Mouse (Mus musculus) stomach, embryonic 14.5 days (tissue): ENCODE results near the gene Poldip2. TPM values are rescaled to one million over a fixed set of nuclear protein-coding genes. Genes with fewer than 3 reads are reported as not detected.
"Not testable (repeated sequence)": the region's sequence is repeated elsewhere in the genome, so short reads cannot be mapped to it uniquely, and the experiment has no call there.

Experiments
- ATAC-seq: fragments of 200-750 bp; cut with Nextera tagmentation; 2 replicates; pipeline ENCODE4 v1.8.0; 2017; ENCODE audit warnings: low read depth, moderate TSS enrichment; ENCODE audit not compliant: insufficient number of reproducible peaks, insufficient read depth, low FRiP score
- H3K27ac ChIP-seq: fragments of 300-500 bp; sonication (generic); 2 replicates; pipeline ENCODE4 v1.5.1; 2014; ENCODE audit warnings: mild to moderate bottlenecking, low read length, moderate library complexity, mixed read lengths
- H3K27me3 ChIP-seq: fragments of 300-500 bp; sonication (generic); 2 replicates; pipeline ENCODE4 v1.6.1; 2014; ENCODE audit warnings: low read length, control low read depth, mixed read lengths; ENCODE audit not compliant: control insufficient read depth, insufficient read depth
- H3K36me3 ChIP-seq: fragments of 300-500 bp; sonication (generic); 2 replicates; pipeline ENCODE4 v1.6.1; 2014; ENCODE audit warnings: mild to moderate bottlenecking, control low read depth, low read length, moderate library complexity, mixed read lengths; ENCODE audit not compliant: control insufficient read depth, insufficient read depth
- H3K4me1 ChIP-seq: fragments of 300-500 bp; sonication (generic); 2 replicates; pipeline ENCODE4 v1.6.1; 2014; ENCODE audit warnings: low read length, control low read depth, mixed read lengths; ENCODE audit not compliant: control insufficient read depth, insufficient read depth
- H3K4me2 ChIP-seq: fragments of 300-500 bp; sonication (generic); replicated peaks from 2 replicates; pipeline ENCODE4 v1.6.1; 2014; ENCODE audit warnings: low read depth, low read length, control low read depth
- H3K4me3 ChIP-seq: fragments of 300-500 bp; sonication (generic); 2 replicates; pipeline ENCODE4 v1.5.1; 2014; ENCODE audit warnings: low read depth, low read length, control low read depth
- H3K9ac ChIP-seq: fragments of 300-500 bp; sonication (generic); replicated peaks from 2 replicates; pipeline ENCODE4 v1.6.1; 2014; ENCODE audit warnings: low read depth, mild to moderate bottlenecking, control low read depth, low read length, moderate library complexity, mixed read lengths
- H3K9me3 ChIP-seq: fragments of 300-500 bp; sonication (generic); 2 replicates; pipeline ENCODE4 v1.6.1; 2016; ENCODE audit warnings: low read depth, low read length, control low read depth; ENCODE audit not compliant: control insufficient read depth
- WGBS: fragments of 180-500 bp; shearing (Covaris S2); extraction: QIAGEN DNeasy Blood & Tissue Kit; methylation state at CpG from one replicate; pipeline ENCODE4 v1.1.7; 2014; 5-methylcytosine and 5-hydroxymethylcytosine counted together
- polyA plus RNA-seq: library from polyadenylated mRNA; unstranded; fragments of >200 nt; fragmentation: Nextera tagmentation; extraction: Ambion mirVana; gene quantifications from 2 replicates; pipeline ENCODE4 v1.2.1, GENCODE M21; 2014

The Poldip2 gene
- polyA plus RNA-seq, 1 experiment from 2014 or later: 131 TPM

DNA sequence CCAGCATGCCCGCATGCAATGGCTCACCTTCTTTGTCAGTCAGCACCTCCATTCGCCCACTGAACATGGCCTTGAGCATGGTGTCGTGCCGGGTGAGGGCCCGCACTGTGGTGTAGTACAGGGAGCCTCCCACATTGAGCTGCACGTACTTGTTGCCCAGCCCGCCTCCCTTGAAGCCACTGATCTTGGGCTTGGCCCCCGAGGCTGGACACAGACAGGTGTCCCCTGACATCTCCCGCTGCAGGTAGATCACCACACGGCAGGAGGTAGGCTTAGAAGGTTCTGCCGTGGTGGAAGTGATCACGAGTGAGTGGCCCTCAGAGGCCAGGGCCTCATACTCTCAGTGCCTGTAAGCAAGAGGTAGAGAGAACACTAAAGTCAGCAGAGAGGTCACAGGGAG, 18.0 kb downstream of the Poldip2 start:
- no peaks in the 10 kb centered on the region for H3K9me3 ChIP-seq
- no peak for ATAC-seq
- peaks cover 51% of the 10 kb centered on the region for H3K36me3 ChIP-seq
- H3K4me1 ChIP-seq: peaks cover 6% of the 10 kb centered on the region
- no peak overlapping the region for H3K9ac ChIP-seq
- H3K4me3 ChIP-seq: no peak overlapping the region
- H3K27ac ChIP-seq: no peak overlapping the region
- no peak overlapping the region for H3K4me2 ChIP-seq
- no peaks in the 10 kb centered on the region for H3K27me3 ChIP-seq
- WGBS: 96% methylated on average over 12 of the region's 12 CpGs

DNA sequence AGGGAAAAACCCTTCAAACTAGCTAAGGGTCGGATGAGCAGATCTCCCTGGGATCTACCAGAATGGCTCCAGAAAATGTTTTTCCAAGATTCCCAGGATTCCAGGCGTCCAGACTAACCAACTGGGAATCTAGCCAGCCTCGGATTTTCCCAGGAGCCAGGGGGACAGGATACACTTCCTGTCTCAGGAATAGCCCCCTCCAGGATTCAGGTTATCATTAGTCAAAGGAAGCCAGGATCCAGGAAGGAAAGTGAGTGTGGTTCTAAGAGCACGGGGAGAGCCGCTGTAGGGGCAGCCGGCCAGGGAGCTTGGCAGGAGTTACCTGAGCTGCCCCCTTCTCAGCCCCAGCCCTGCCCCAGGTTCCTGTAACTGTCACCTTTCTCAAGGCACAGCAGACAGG, 19.1 kb downstream of the Poldip2 start:
- 65% methylated on average over 6 of the region's 6 CpGs for WGBS
- H3K36me3 ChIP-seq: peaks cover 42% of the 10 kb centered on the region
- no peak overlapping the region for H3K4me3 ChIP-seq
- H3K4me2 ChIP-seq: no peak overlapping the region
- ATAC-seq: no peak
- no peak overlapping the region for H3K9ac ChIP-seq
- no peaks in the 10 kb centered on the region for H3K9me3 ChIP-seq
- no peaks in the 10 kb centered on the region for H3K27me3 ChIP-seq
- H3K4me1 ChIP-seq: peaks cover 7% of the 10 kb centered on the region
- no peak overlapping the region; the same call in 1 of the 2 replicates for H3K27ac ChIP-seq

DNA sequence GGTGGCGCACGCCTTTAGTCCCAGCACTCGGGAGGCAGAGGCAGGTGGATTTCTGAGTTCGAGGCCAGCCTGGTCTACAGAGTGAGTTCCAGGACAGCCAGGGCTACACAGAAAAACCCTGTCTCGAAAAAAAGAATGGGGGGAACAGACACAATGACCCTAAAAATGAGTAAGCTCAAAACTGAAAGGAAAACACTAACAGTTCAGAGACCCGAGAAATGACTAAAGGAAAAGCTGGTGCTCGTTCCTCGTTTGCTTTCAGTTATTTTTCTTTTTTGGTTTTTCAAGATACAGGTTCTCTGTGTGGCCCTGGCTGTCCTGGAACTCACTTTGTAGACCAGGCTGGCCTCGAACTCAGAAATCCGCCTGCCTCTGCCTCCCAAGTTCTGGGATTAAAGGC, 19.5 kb downstream of the Poldip2 start:
- peaks cover 37% of the 10 kb centered on the region for H3K36me3 ChIP-seq
- WGBS: 88% methylated on average over 10 of the region's 10 CpGs
- not testable (repeated sequence) for H3K4me2 ChIP-seq, H3K9me3 ChIP-seq, H3K4me3 ChIP-seq, H3K9ac ChIP-seq, H3K27me3 ChIP-seq, H3K27ac ChIP-seq, H3K4me1 ChIP-seq, ATAC-seq

DNA sequence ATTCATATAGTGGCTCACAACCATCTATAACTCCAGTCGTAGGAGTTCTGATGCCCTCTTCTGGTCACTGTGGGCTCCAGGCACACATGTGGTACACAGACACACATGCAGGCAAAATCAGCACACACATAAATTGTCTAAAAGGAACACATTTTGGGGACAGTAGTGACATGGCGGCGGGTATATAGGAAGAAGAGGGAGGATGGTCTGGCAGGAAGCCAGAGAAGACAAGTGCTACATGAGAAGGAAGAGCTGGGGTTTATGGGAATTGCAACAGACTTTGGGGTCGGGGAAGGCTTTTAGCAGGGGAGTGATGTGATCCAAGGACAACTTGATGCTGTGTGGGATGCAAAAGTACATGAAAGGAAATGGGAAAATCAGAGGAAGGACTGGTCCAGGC, 22.5 kb downstream of the Poldip2 start:
- Histone ChIP-seq H3K27me3 (no peaks in the 10 kb centered on the region), H3K4me3 (peak overlapping the region; percentile 66; the same call in 1 of the 2 replicates), H3K9me3 (no peaks in the 10 kb centered on the region), H3K4me1 (peaks cover 20% of the 10 kb centered on the region), H3K36me3 (peaks cover 14% of the 10 kb centered on the region), H3K9ac (no peak overlapping the region), H3K4me2 (peak overlapping the region; percentile 60), H3K27ac (no peak overlapping the region)
- no peak for ATAC-seq
- 85% methylated on average over 4 of the region's 4 CpGs for WGBS

DNA sequence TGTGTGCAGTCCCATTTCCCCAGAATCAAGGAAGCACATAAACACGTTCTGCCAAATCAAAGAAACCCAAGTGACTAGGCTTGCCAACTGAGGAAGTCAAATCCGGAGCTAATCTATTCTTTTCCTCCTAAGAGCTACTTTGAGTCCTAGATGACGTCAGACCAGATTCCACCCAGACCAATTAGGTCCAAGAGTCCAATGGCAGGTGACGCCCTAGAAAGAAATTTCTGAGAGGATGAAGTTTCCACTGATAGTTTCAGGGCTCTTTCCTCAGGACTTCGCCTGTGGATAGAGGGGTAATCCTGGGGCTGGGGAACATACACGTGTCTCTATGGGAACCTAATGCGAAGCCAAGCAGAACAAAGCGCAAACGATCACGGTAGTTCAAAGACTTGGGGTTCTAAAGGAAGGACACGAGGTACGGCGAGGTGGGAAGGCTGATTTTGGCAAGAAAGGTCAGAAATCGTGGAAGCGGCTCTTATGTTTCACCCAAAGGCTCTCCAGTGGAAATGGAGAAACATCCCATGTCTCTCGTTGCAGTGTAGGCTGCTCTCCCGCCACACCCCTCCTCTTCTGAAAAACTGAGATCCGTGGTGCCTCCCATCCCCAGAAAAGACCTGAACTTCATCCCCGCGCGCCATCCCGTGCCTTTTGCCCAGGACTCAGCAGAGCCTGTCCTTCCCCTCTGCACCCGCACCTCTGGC, 23.5 kb downstream of the Poldip2 start:
- H3K27ac ChIP-seq: peak overlapping the region; percentile 90
- no peaks in the 10 kb centered on the region for H3K9me3 ChIP-seq
- ATAC-seq: no peak; the same call in 1 of the 2 replicates
- H3K9ac ChIP-seq: peak overlapping the region; percentile 59
- peaks cover 10% of the 10 kb centered on the region for H3K36me3 ChIP-seq
- peaks cover 20% of the 10 kb centered on the region for H3K4me1 ChIP-seq
- peak overlapping the region; percentile 60 for H3K4me2 ChIP-seq
- under 1% methylated on average over 23 of the region's 23 CpGs for WGBS
- H3K4me3 ChIP-seq: peak overlapping the region; percentile 66
- no peaks in the 10 kb centered on the region for H3K27me3 ChIP-seq

DNA sequence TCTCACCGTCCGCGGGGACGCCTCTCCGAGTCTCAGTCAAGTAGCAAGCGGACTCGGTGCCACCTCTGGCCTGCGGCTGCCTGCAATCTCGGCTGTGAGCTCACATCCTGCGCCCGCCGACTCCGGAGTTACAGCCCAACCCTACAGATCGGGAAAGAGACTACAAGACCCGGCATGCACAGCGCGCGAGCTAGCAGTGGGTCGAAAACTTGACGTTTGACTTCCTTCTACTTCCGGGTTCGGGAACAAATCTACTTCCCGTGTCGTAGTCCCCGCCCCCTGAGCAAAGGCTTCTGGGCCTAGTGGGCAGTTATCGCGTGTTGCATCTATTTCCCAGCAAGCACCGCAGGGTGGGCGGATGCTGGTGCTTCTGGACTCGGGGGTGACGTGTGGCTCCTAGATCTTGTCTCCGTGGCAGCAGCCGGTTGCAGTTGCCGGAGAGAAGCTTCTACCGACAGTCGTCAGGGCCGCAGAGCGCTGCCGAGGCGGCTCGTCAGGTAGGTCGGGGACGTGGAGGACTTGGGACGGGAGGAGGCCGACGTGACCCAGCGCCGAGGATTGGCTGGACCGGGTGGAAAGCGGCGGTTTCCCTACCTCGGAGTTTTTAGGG, 24.2 kb downstream of the Poldip2 start, which contains the start of the genes Tnfaip1 and Ift20:
TSS of gene Tnfaip1 (minus strand) at position 253 of the 610 bp plus-strand sequence.
TSS of gene Ift20 (plus strand) at position 282 of the 610 bp plus-strand sequence.
- under 1% methylated on average over 52 of the region's 52 CpGs for WGBS
- Histone ChIP-seq H3K9ac (peak within 1 kb of the TSS; percentile 59), H3K27me3 (no peaks in the 10 kb centered on the region), H3K9me3 (no peaks in the 10 kb centered on the region), H3K36me3 (peaks cover 16% of the 10 kb centered on the region), H3K4me2 (peak within 1 kb of the TSS; percentile 64), H3K4me1 (peaks cover 20% of the 10 kb centered on the region), H3K4me3 (peak within 1 kb of the TSS; percentile 66), H3K27ac (peak within 1 kb of the TSS; percentile 90)
- ATAC-seq: peak; percentile 98

DNA sequence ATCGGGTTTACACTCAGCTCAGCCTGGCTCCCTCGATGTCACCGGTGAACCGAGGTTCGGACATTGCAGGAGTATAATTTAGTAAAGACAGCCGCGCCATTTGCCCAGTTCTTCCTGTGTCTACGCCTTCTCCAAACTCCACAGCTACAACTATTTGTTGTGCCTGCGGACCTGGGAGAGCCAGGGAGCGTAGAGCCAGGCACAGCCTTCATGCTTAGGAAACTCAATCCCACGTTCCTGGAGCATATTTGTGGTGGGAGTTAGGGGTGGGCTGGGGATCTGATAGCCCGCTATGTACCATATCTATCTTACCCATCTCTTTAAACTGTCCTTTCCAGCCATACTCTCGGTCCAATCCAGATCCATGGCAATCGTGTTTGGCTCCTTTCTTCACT, 24.7 kb downstream of the Poldip2 start:
- Histone ChIP-seq H3K27me3 (no peaks in the 10 kb centered on the region), H3K4me2 (peak overlapping the region; percentile 64), H3K9ac (peak overlapping the region; percentile 57), H3K27ac (peak overlapping the region; percentile 77), H3K36me3 (peaks cover 19% of the 10 kb centered on the region), H3K4me3 (peak overlapping the region; percentile 66), H3K9me3 (no peaks in the 10 kb centered on the region), H3K4me1 (peaks cover 20% of the 10 kb centered on the region)
- 2% methylated on average over 14 of the region's 14 CpGs for WGBS
- no peak for ATAC-seq

DNA sequence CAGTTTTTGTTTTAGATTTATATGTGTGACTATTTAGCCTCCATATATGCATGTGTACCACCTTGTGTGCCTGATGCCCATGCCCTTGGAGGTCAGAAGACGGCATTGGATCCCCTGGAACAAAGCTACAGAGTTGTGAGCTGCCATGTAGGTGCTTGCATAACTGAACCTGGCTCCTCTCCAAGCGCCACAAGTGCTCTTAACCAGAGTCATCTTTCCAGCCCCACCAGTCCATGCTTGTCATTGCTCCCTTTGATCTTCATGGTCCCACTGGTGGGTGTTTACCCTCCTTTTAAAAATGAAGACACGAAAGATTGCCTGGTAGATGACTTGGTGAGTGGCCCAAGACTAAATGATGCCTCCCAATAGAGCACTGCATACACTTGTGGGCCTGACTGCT, 28.4 kb downstream of the Poldip2 start:
- no peak overlapping the region for H3K4me2 ChIP-seq
- H3K4me3 ChIP-seq: no peak overlapping the region
- H3K27ac ChIP-seq: no peak overlapping the region
- no peak overlapping the region for H3K9ac ChIP-seq
- H3K9me3 ChIP-seq: no peaks in the 10 kb centered on the region
- 91% methylated on average over 3 of the region's 3 CpGs for WGBS
- no peak for ATAC-seq
- H3K36me3 ChIP-seq: peaks cover 28% of the 10 kb centered on the region
- H3K4me1 ChIP-seq: peaks cover 13% of the 10 kb centered on the region
- H3K27me3 ChIP-seq: no peaks in the 10 kb centered on the region
